Mouse (Mus musculus): ENCODE measurements at regions not wholly inside any gene's neighbourhood (a gene's known extent, or its start where the extent isn't known, plus 50 kb on each side); places are given as distances from the start of the nearest gene placed in this dataset.

DNA sequence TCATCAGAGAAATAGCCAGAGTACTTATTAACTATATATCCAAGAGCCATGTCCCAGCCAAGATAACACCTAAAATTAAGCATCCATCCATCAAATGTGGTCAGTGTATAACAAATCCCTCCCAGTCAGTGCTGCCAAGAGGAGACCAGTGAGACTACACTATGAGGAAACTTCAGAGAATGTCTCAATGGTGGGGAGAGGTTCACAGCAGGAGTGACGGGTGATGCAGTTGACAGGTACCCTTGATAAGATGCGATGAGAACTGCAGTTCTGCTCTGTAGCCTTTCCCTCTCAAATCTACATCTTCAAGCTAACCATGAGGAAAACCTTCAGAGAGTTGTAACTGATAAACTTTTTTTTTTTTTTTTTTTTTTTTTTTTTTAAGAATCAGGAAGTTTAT, 470.3 kb downstream of the Fat4 start:
- no peak for DNase-seq
- intact Hi-C loops (cut with DNase I): no loop called here

DNA sequence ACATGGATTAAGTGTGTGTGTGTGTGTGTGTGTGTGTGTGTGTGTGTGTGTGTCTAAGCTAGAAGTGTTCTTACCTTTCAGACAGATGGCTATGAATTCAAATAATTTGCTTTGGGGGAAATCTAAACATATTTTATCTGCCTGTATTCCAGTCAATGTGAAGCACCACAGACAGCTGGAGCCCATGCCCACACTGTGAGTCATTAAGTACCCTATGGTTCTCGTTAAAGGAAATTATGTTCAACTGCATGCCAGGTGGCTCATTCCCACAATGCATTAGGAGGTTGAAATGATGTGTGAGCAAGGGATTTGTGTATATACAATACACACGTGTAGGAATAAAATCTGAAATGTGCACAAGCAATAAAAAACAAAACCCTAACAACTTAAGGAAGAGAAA, 473.5 kb downstream of the Fat4 start:
- intact Hi-C loops (cut with DNase I): no loop called here
- no peak for DNase-seq

DNA sequence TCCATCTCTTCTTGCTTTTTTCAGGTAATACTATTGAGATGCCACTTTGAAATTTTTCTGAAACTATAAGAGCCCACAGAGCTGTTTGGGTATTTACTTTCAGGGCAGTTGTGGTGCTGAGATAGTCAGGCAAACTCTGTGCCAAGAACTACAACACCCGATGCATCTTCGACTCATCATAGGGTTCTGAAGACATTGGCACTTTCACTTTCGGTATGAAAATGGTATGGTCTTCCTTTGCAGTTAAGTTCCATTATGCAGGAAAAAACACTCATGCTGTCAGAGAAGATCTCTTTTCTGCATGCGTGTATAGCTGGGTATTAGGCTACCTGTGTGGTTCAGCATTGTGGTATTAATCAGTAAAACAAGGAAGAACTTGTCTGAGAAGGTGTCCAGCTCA, 484.2 kb downstream of the Fat4 start:
- intact Hi-C loops (cut with DNase I): no loop called here

DNA sequence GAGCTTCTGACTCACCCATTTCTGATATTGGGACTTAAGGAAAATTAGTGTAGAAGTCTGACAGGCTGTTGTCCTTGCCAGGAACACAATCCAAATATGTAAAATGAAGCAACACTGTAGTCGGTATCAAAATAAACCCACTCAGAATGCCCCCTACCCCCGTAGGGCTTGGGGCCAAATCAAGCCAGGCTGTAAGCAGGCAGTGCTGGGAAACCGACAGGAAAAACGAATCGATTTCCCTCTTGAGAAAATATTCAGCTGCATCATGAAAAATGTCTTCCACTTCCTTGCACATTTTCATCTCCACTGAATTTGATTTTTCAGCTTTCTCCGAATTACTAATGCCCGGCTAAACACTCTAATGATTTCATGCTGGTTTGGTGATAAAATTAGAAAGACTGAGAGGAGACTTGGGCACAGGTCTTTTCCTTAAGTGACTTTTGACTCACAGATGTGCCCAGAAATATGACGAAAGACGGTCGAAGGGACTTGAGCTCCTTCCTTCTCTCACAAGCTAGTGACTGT, 485.7 kb downstream of the Fat4 start:
- intact Hi-C loops (cut with DNase I): no loop called here
- DNase-seq: no peak

More for the DNA sequence above, 484.2 kb downstream of the Fat4 start:
- no peak for DNase-seq

DNA sequence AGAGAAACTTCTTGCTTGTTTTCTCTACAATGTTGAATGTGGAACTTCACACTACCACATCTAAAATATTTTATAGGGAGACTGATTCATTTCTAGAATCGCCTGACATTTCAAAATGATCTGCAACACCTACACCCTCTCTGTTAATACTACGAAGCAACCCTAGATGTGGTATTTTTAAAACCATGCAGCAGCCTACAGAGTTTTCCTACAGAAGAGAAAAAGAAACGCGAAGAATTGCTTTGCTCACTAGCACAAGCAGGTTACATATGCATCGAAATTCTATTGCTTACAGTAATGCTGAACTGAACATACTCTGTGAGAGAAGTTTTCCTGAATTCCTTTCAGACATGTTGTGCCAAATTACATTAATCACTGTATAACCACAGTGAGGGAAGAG, 488.7 kb downstream of the Fat4 start:
- DNase-seq: no peak
- intact Hi-C loops (cut with DNase I): no loop called here

DNA sequence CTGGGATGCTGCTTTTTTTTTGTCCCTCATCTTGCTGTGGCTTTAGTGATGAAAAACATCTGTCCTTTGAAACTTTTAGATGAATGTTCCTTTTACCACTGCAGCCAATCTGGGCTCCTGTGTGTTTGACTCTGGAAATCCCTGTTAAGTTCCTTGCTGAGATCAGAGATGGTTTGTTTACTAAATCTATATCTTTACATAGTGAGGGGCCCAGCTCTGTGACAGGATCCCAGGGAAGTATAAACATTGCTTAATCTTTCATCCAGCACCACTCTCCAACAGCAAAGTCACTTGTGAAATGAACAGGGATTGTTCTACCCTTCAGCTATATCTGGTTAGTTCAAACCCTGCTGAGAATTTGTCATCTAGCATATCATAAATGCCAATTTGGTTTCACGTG, 501.8 kb downstream of the Fat4 start:
- intact Hi-C loops (cut with DNase I): no loop called here
- DNase-seq: no peak

GRCm38 (mm10) chr3:39390442-39390841, 503.7 kb downstream of the Fat4 start:
- no peak for DNase-seq
- intact Hi-C loops (cut with DNase I): loop anchor here (10.0 kb wide), 1 partner anchor 1004 kb away; no protein-coding TSS in a partner anchor

GRCm38 (mm10) chr3:39392053-39392452, 505.3 kb downstream of the Fat4 start:
- intact Hi-C loops (cut with DNase I): loop anchor here (2.0 to 10.0 kb wide), 2 partner anchors 423 to 1003 kb away; no protein-coding TSS in a partner anchor
- DNase-seq: no peak

- DNase-seq: no peak
- intact Hi-C loops (cut with DNase I): loop anchor here (10.0 kb wide), 1 partner anchor 998 kb away; no protein-coding TSS in a partner anchor
Measured at GRCm38 (mm10) chr3:39396672-39397071, 509.9 kb downstream of the Fat4 start.

- no peak for DNase-seq
- intact Hi-C loops (cut with DNase I): loop anchor here (10.0 kb wide), 1 partner anchor 998 kb away; no protein-coding TSS in a partner anchor
Measured at GRCm38 (mm10) chr3:39397255-39397654, 510.5 kb downstream of the Fat4 start.

DNA sequence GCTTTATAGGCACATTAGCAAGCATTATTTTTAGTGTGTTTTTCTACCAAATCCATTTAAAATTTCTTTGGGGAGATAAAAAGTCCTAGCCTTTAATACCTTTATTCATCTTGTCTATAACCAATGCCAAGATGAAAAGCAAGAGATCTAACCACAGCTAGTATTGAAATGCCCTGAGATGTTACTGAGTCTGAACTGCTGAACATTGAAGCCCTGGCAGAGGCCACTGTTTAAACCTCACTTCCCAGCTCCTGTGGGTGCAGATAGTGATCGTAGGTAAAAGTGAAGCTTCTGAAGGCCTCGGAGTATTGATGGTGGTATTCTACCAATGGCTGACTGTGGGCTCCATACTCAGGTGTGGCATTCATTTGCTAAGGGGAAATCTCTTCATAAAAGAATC, 510.9 kb downstream of the Fat4 start:
- no peak for DNase-seq
- intact Hi-C loops (cut with DNase I): loop anchor here (10.0 kb wide), 1 partner anchor 997 kb away; no protein-coding TSS in a partner anchor

- DNase-seq: no peak
- intact Hi-C loops (cut with DNase I): no loop called here
Measured at GRCm38 (mm10) chr3:39424778-39425642, 538.3 kb downstream of the Fat4 start.

DNA sequence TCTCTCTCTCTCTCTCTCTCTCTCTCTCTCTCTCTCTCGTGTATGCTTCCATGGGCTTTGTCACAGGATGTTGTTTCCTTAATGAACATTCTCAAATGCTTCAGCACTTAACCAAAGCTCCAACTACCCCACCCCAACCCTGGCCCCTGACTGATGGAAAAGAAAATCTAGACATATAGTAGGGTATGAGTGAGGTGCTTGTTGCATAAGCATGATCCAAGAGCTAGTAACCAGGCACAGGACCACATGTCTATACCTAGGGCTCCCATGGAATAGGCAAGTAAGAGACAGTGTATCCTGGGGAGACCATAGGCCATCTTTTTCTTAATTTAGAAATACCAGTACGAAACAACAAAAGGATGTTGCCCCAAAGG, 538.9 kb downstream of the Fat4 start:
- DNase-seq: no peak
- intact Hi-C loops (cut with DNase I): no loop called here

GRCm38 (mm10) chr3:39443328-39443727, 556.6 kb downstream of the Fat4 start:
- DNase-seq: no peak
- intact Hi-C loops (cut with DNase I): no loop called here

DNA sequence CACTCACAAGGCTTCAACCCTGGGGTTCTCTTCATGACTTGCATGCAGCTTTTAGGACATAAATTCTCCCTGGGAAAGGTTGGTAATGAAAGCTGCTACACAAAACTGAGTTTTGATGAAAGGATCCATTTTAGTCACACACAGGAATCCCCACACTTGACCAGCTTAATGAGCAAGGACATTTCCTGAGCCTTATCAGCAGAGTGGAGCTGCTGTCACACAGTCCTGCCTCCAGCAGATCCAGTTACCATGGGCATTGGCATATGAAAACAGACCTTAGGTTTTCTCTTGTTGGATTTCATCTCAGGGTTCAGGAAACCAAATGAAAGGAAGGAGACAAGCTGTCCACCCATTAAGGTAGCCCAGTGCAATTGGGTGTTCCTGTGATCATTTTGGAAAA, 568.9 kb downstream of the Fat4 start:
- DNase-seq: no peak
- intact Hi-C loops (cut with DNase I): no loop called here

GRCm38 (mm10) chr3:39460183-39460888, 573.6 kb downstream of the Fat4 start:
- peak in 1 of 2 experiments; percentile 3 for DNase-seq

GRCm38 (mm10) chr3:39461561-39461960, 574.8 kb downstream of the Fat4 start:
- intact Hi-C loops (cut with DNase I): no loop called here
- DNase-seq: no peak

More at GRCm38 (mm10) chr3:39460183-39460888, 573.6 kb downstream of the Fat4 start:
- intact Hi-C loops (cut with DNase I): no loop called here

- DNase-seq: no peak
- intact Hi-C loops (cut with DNase I): no loop called here
Measured at GRCm38 (mm10) chr3:39465811-39466210, 579.1 kb downstream of the Fat4 start.

- intact Hi-C loops (cut with DNase I): no loop called here
Measured at GRCm38 (mm10) chr3:39489392-39489791, 602.7 kb downstream of the Fat4 start.

DNA sequence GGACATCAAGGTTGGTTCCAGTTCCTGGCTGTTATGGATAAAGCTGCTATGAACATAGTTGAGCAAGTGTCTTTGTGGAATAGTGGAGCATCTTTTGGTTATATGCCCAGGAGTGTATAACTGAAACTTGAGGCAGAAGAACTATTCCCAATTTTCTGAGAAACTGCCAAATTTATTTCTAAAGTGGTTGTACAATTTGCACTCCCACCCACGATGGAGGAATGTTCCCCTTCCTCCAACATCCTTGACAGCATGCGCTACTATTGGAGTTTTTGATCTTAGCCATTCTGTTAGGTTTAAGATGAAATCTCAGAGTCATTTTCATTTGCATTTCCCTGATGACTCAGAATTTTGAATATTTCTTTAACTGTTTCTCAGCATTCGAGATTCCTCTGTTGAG, 607.6 kb downstream of the Fat4 start:
- intact Hi-C loops (cut with DNase I): no loop called here
- DNase-seq: no peak

More at GRCm38 (mm10) chr3:39489392-39489791, 602.7 kb downstream of the Fat4 start:
- DNase-seq: no peak

GRCm38 (mm10) chr3:39528087-39528486, 641.3 kb downstream of the Fat4 start:
- no peak for DNase-seq
- intact Hi-C loops (cut with DNase I): no loop called here
